Mouse (Mus musculus): ENCODE measurements around the gene Slc8a3.
A peak's percentile ranks its signal among the peaks of the same experiment; 100 is the strongest.

The Slc8a3 gene

DNA sequence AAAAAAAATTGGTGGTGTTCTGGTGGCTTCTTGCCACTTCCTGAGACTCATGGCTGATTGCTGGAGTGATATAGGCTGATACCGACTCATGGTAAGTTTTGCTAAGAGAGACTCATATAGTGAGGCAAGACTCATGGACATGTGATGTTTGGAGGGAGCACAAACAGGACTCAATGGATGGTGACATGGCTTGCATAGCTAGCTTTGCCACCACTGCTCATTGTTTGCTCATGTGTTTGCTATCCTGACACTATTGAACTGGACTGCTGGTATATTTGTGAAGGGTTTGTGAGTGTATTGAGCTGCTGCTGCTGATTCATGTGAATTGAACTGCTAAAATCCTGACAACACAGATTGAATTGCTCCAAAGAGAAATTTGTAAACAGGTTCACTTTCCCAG lies 95.8 kb downstream of the Slc8a3 start:
- DNase-seq (ENCODE audit: low read depth, low spot score) = no peak

DNA sequence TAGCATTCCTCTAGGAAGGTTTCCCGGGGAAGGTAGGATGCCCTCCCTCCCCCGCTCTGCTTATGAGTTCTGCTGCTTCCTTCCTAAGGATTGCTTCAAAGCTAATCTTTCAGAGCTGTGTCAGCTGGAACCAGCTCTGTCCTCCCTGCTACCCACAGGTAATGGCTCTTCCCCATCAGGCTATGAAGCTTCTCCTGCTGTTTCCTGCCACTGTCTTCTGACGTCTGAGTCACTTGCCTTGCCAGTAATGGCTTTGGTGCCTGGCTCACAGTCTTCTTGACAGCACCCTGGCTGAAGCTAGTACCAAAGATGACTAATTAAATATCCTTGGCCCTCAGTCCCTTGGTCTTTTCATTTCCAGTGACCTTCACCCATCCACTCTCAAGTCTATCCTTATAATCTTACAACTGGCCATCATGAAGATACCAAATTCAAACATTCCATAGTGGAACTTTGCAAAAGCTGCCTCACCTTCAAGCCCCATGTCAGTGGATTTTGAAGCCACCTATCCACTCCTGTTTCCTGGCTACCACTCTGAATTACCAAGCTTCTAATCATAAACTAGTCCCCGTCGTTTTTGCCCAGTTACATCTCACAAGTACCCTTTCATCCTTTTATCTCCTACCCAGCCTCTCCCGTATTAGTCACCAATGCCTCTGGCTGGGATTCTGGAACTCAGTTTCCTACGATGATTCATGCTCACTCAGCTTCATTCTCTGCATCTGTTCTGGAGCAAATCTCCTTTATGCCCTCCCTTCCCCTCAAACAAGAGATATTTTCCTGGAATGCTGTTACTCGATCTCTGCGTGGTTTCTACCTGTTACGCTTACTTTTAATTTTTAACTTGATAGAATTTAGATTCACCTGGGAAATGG lies 97.3 kb downstream of the Slc8a3 start:
- no peak for DNase-seq (ENCODE audit: low read depth, low spot score)

DNA sequence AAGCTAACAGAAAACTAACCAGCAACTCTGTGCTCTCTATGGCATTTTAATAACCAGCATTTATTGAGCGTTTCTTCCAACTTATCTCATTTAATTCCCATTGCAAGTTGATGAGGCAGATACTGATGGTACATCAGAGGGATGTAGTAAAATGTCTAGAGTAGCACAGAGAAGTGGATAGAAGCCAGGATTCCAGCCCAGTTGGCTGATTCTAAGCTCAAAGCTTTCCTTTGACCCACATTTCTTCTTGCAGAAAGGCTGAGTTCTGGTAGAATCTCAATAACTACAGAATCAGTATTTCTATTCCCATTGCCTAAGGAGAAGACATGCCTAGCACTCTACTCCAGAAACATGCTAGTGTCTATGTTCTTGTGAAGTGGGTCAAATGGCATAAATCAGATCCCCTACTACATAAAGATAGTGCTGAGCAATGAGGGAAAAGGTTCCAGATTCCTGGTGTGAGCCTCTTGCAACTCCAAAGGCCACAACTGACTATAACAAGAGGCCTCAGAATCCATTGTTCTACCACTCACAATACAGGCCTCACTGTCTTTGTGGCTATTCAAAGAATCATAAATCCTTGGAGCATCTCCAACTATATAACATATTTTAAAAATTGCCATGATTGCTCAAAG lies 99.1 kb downstream of the Slc8a3 start:
- no peak for DNase-seq (ENCODE audit: low read depth, low spot score)

DNA sequence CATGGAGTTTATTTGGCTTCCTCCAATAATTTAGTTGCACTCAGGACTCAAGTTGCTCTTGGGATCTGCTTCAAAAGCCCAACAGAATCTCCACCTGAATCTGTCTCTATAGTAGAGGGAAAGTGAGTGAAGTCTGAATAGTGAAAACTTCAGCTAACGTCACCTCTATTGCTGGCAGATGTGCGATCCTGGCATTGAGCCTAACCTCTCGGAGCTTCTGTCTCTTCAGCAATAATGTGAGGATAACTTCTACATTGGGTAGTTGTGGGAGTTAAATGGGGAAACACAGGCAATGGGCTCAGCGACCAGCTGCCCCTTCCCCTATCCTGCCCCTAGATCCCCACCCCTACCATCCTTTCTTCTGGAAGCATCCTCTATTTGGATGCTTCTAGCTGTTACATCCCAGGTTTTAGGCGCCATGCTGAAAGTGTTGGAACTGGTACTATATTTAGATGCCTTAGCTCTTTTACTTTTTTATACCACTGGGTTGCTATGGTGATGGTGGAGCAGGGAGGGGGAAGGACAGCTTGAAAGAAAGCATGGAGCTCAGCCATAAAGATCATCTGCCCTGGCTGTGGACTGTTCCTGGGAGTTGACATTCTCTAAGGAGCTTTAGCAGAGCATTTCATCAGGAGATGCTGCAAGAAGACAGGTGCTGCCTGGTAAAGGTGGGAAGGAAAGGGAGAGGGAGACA lies 105.1 kb downstream of the Slc8a3 start:
- DNase-seq (ENCODE audit: low read depth, low spot score) = no peak

DNA sequence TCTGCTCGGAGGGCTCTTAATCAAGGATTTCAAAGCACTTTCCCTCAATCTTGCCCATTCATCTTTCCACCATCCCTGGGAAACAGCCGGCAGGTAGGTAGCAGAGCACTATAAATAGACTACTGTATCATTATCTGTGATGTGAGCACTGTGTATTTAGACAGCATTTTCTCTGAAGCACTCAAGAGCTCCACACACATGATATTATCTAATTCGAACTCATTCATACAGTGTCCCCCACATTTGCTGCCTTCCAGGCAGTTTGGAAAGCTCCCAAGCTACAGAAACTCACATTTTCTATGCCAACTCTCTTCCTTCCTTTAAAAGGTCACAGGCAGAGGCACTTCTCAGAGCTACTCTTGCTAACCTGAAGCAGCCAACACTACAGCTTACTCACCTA lies 106.4 kb downstream of the Slc8a3 start:
- no peak for DNase-seq (ENCODE audit: low read depth, low spot score)

DNA sequence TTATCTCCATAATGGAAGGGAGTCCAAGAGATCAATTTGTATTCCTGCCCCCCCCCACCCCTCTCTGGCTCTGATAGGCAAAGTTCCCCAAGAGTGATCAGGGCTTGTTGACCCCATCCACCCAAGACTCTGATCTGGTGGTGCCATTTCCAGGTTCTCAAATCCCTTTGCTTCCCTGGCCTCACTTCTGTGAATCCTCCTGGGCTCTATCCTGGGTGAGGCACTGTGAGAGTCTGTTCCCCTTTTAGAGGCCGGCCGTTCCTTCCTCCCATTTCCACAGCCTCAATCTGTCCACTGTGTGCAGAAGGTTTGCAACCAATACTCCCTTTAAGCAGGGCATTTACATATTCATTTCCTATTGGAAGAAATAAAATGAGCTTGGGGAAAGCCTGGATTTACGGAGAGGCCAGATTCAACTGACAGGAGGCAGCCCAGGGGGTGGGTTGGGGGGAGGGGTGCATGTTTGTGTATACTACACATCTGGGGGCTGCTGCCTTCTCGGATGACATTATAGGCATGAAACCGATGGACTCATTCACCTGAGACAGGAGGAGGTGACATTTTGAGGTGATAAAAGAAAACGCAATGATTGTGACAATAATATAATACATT lies 106.9 kb downstream of the Slc8a3 start:
- no peak for DNase-seq (ENCODE audit: low read depth, low spot score)

DNA sequence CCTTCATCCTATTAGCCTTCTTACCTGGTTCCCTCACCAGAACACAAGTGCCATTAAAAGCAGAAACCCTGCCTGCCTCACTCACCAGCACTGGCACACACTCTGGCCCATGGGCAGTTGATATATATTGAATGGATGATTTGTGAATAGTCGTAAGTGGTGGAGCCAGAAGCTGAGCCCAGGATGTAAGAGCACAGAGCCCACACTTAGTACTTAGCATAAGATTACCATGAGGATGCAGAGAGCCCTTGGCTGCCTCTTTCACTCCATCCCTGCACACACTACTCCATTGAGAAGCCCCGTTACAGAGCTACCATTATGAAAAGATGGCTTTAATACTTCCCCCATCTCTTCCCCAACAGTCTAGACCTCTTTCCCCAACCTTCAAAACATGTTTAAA lies 108.1 kb downstream of the Slc8a3 start:
- DNase-seq (ENCODE audit: low read depth, low spot score) = no peak

DNA sequence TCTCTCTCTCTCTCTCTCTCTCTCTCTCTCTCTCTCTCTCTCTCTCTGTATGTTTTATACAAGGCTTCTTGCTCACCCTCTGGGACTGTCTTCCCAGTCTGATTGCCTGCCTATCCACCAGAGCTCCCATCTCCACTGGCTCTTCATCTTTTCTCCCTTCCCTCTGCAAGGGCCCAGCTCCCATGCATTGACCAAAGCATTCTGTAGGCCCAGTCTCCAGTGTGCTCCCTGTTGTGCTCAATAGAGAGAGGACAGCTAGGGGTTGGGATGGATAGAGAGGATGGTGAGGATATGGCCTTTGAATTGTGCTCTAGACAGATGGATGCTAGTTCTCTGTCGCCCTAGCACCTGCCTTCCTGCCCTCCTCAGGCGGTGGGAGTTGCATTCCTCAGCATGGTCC lies 109.7 kb downstream of the Slc8a3 start:
- no peak for DNase-seq (ENCODE audit: low read depth, low spot score)

DNA sequence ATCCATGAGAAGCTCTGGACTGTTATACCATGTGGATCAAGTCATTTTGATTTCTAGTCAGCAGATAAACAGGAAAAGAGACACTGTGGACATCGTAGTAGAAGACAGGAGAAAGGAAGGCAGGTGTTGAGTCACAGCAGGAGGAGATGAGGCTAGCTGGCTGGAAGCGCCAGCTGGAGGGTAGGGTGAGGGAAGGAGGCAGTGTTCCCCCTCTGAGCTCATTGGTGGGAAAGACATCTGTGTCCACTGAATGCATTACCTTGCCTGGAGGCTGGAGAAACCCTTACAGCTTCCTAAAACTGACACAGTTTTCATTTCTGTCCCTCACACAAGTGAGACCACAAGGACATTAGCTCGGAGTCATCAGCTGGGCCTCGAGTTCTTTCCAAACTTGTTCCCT lies 113.6 kb downstream of the Slc8a3 start:
- DNase-seq (ENCODE audit: low read depth, low spot score) = no peak

DNA sequence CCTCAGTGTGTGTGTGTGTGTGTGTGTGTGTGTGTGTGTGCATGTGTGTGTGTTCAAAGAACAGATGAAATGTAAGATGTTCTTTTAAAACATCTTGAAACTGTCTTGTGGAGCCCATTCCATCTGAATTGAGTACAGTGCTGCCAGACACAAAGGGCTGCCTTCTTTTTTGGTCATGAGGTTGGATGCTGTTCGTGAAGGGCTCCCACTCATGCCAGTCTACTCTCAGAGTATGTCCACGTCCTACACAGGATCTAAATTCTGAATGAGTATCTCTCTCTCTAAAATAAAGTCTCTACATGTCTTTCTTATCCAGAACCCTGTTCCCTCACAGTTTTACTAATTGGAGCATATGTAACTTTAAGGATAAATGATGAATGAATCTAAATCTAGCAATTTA lies 124.4 kb downstream of the Slc8a3 start:
- no peak for DNase-seq (ENCODE audit: low read depth, low spot score)

DNA sequence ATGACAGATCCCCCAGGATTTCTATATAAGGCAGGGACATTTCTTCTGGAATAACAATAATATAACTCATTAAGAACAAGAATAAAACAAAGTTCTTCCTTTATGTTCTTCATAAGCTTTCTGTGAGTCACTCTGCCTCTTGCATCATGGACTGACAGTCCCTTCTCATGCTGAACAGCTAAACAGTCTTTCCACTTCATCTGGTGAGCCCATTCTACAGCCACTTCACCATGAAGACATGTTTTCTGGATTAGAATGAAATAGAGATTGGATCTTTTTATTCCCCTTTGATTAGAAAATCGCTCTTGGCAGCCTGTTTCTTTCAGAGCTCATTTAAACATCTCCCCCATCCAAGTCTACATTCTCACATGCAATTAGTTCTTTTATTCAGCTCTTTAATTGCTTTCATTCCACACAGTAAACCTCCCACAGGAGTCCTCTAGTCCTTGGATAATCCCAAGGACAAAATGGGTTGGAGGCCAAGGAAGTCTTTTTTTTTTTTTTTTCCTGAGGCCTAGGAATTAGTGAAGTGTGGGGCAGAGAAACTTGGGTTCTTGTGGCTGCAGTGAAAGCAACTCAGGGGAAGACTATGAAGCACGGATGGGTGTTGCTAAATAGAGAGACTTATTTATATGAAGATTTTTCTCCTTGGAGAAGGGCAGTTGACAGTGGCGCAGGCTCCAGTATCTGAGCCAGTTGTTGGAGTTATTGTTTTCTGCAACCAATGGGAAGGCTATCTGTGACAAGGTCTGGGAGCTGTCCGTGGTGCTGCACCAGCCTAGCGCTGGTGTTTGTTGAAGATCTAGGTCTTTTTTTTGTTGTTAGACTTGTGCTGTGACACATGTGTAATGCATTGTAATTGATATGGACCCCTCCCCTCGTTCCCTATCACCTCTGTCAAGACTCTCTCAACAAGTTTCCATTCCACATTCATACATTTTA lies 127.1 kb downstream of the Slc8a3 start:
- no peak for DNase-seq (ENCODE audit: low read depth, low spot score)

DNA sequence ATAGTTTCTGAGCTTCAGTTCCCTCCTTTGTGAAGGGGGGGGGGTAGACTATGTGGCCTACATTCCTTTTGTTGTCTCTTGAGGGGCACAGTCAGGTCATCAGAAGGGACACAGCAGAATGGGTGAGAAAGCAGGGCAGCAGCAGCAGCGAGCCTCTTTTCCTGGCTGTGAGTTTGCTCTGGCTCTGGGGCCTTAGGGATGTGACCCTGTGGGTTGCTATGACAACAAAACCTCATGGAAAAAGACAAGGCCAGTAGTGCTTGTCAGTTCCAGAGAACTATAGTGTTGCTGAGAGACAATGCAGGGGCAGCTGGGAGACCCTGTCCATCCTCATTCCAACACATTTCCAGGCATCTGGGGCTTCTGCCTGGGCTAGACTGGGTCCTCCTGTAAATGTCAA lies 129.8 kb downstream of the Slc8a3 start:
- no peak for DNase-seq (ENCODE audit: low read depth, low spot score)

DNA sequence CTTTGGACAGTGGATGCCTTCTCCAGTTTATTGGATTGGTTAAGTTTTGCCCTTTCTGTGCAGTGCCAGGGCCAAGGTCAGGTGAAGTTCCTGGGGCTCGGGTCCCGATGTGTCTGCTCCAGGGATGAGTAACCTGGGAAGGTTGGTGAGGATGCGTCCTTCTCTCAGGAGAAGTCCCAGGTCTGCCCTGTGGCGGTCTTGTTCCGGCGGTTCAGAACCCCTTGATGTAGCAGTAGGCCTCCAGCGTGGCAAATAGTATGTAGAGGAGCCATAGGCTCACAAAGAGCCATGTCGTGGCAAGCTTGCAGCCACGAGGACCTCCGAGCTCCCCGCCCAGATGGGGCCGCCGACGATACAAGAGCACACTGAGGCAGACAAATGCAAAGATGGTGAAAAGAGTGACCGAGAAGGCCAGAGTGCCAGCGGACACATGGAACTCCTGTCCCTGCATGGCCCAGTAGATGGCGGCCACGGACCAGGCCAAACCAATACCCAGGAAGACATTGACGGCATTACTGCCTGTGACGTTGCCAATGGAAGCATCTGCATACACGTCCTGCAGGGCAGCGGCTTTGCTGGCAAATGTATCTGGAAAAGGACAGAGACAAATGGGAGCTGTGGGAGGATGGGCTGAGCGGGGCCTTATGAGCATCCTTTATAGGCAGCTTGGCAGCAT lies 133.6 kb downstream of the Slc8a3 start:
- DNase-seq (ENCODE audit: low read depth, low spot score) = peak; percentile 56

DNA sequence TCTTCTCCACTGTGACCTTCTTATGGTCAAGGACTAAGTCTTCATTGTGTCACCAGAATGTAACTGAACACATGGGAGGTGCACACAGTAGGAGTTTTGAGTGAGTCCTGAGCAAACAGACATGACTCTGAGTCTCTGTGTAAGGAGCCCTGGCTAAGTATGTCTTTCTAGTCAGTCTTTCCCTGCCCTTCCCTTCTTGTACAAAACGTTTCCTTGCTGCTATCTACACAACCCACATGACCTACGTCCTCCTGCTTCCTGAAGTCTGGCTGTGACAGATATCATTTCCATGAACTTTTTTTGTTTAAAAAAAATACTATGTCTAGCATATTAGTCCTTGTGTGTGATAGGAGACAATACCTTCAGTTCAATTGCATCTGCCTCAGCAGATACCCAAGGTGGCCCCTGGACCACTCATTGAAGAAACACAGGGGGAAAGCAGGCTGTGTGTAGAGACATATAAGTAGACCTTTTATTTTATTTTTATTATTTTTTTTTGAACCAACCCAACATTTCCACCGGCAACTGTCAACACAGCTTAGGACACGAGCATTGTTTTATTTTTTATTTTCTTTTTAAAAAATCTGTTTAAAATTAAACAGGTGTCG lies 135.4 kb downstream of the Slc8a3 start:
- DNase-seq (ENCODE audit: low read depth, low spot score) = no peak

DNA sequence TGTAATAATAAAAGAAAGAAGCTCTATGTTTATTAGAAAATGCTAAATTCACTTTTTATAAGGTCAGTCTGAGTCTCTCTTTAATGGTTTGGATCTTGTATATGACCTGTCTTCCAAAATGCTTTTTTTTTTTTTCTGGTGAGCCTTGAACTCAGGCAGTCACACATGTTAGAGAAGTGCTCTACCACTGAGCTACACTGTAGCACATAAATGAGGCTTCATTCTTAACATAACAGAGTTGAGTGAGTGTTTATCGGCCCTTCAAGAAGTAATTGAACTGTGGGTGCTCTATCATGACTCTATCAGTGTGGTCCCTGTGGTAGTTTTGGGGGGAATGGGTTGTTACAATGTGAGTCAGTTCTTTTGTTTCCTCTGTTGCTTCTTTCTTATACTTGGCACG lies 139.0 kb downstream of the Slc8a3 start:
- no peak for DNase-seq (ENCODE audit: low read depth, low spot score)

DNA sequence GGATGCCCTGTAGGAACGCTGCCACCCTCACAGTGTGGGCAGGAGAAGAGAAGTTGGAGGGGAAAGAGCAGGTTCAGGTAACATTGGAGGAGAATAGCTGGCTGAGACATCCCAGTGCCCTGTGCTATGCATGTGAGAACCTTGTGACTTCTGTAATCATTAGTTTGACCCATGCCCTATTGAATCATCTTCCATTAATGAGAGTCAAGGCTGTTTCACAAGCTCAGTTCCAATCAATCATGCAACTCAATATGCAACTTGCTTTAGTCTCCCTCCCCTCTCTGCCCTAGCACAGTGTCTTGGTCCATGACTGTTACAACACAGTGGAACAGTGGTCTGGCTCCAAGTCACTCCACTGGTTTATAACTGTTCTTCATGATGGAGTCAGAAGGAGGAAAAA lies 143.3 kb downstream of the Slc8a3 start:
- DNase-seq (ENCODE audit: low read depth, low spot score) = no peak

DNA sequence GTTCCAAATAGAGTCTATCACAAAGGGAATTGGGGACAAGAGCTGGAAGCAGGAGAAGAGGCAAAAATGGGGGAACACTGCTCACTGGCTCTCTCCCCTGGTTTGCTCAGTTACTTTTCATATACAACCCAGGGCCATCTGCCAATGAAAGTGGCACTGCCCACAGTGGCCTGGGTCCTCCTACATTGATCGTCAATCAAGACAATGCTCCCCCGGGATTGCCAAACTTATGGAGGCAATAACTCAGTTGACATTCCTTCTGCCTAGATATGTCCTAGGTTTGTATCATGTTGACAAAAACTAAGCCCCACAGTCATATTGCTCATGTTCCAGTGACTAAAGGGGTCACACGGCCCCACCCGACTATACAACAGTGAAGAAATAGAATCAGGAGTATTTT lies 144.0 kb downstream of the Slc8a3 start:
- DNase-seq (ENCODE audit: low read depth, low spot score) = no peak

DNA sequence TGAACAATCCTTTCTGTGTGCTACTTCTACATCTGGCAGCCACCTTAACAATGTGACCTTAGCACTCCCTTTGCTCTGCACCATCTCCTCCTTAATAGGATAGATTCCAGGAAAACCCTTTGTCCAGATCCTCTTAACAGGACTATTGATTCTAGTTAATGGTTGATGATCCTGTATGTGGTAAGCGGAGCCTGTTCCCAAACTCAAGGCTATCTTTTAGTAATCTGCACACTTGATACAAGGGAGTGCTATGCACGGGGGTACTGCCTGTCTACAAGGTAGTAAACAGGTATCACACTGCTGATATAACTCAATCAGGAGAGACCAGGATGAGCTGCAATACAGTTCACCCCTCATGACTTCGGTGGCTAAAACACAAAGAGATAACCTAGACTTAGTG lies 144.6 kb downstream of the Slc8a3 start:
- no peak for DNase-seq (ENCODE audit: low read depth, low spot score)

DNA sequence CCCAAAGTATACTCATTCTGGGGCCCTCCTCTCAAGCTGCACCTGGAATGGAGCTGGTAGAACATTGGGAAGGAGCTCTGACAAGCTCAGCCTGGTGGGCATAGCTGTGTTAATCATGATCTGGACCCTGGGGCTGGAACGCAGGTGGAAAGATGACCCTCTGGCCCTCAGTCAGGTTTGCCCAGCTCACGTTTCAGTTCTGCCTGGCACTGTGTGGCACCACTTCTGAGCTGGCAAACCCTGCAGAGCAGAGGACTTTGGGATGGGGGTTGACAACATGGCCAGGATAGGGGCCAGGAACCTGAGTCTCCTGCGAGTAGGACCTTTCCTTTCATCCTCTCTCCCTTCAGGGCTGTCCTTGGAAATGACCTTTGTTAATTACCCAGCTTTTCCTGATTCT lies 146.3 kb downstream of the Slc8a3 start:
- no peak for DNase-seq (ENCODE audit: low read depth, low spot score)

DNA sequence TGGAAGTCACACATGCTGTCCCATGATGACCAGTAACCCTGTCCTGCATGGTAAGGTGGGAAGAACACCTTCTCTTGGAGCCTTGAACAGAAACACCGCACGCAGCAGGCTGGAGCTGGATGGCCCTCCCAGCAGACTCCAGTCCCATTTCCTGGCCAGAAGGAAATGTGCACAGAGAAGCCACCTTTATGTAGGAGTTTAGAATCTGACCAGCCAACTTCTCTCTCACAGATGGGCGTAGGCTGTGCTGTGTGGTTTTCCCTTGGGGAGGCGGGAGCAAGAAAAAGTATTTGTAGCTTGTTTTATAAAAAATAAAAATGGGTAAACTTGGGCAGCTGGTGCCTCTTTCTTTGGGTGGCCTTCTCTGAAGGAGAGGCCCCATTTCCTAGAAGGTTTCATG lies 146.9 kb downstream of the Slc8a3 start:
- no peak for DNase-seq (ENCODE audit: low read depth, low spot score)
